Mouse (Mus musculus) testis, adult 2 months (tissue): ENCODE measurements at regions not wholly inside any gene's neighbourhood (a gene's known extent, or its start where the extent isn't known, plus 50 kb on each side); places are given as distances from the start of the nearest gene placed in this dataset.

ENCODE experiments used
- H3K27ac ChIP-seq: fragments of 200-500 bp; 2 replicates; pipeline ENCODE4 v1.5.1; 2012; ENCODE audit warnings: low read depth, low read length; ENCODE audit not compliant: control insufficient read depth, insufficient read depth
- H3K27me3 ChIP-seq: fragments of 200-500 bp; 2 replicates; pipeline ENCODE4 v1.6.1; 2012; ENCODE audit warnings: mild to moderate bottlenecking, low read length, moderate library complexity; ENCODE audit not compliant: control insufficient read depth, insufficient read depth
- H3K36me3 ChIP-seq: fragments of 200-500 bp; 2 replicates; pipeline ENCODE4 v1.6.1; 2012; ENCODE audit warnings: mild to moderate bottlenecking, low read length; ENCODE audit not compliant: control insufficient read depth, insufficient read depth
- H3K4me1 ChIP-seq: fragments of 200-500 bp; 2 replicates; pipeline ENCODE4 v1.6.1; 2012; ENCODE audit warnings: low read length; ENCODE audit not compliant: control insufficient read depth, insufficient read depth
- H3K4me3 ChIP-seq: fragments of 200-500 bp; 2 replicates; pipeline ENCODE4 v1.5.1; 2012; ENCODE audit warnings: low read depth, mild to moderate bottlenecking, low read length, moderate library complexity, mixed read lengths; ENCODE audit not compliant: control insufficient read depth
- CTCF ChIP-seq: fragments of 200-500 bp; IDR thresholded peaks from 2 replicates; pipeline ENCODE4 v1.5.1; 2012; ENCODE audit warnings: low read depth, mild to moderate bottlenecking, inconsistent platforms, low read length, moderate library complexity; ENCODE audit not compliant: control insufficient read depth, insufficient read depth, insufficient replicate concordance
- POLR2A ChIP-seq: fragments of 200-500 bp; IDR thresholded peaks from 2 replicates; pipeline ENCODE4 v1.6.1; 2012; ENCODE audit warnings: low read depth, mild to moderate bottlenecking, inconsistent platforms, low read length, moderate library complexity; ENCODE audit not compliant: control insufficient read depth

GRCm38 (mm10) chr2:75460419-75460818 lies 198.6 kb upstream of the Hnrnpa3 start:
- Histone ChIP-seq H3K27ac (no peak overlapping the region), H3K36me3 (no peaks in the 10 kb centered on the region), H3K4me3 (no peak overlapping the region), H3K27me3 (no peaks in the 10 kb centered on the region), H3K4me1 (no peaks in the 10 kb centered on the region)
- TF ChIP-seq POLR2A (no peak), CTCF (no peak)

- Histone ChIP-seq H3K27me3 (no peaks in the 10 kb centered on the region), H3K27ac (no peak overlapping the region), H3K4me3 (no peak overlapping the region), H3K4me1 (no peaks in the 10 kb centered on the region), H3K36me3 (no peaks in the 10 kb centered on the region)
- TF ChIP-seq POLR2A (no peak), CTCF (no peak)
Observed at GRCm38 (mm10) chr2:75461019-75461418, 198.0 kb upstream of the Hnrnpa3 start.

- H3K27me3 ChIP-seq = no peaks in the 10 kb centered on the region
- no peaks in the 10 kb centered on the region for H3K36me3 ChIP-seq
- no peaks in the 10 kb centered on the region for H3K4me1 ChIP-seq
- no peak overlapping the region for H3K4me3 ChIP-seq
- TF ChIP-seq CTCF (no peak), POLR2A (no peak)
- H3K27ac ChIP-seq = no peak overlapping the region
Observed at GRCm38 (mm10) chr2:75461421-75461991, 197.6 kb upstream of the Hnrnpa3 start.

- H3K4me1 ChIP-seq = no peaks in the 10 kb centered on the region
- TF ChIP-seq POLR2A (no peak), CTCF (no peak)
- H3K4me3 ChIP-seq = no peak overlapping the region
- no peaks in the 10 kb centered on the region for H3K27me3 ChIP-seq
- no peak overlapping the region for H3K27ac ChIP-seq
- no peaks in the 10 kb centered on the region for H3K36me3 ChIP-seq
Observed at GRCm38 (mm10) chr2:75462030-75462671, 196.9 kb upstream of the Hnrnpa3 start.

- Histone ChIP-seq H3K27me3 (no peaks in the 10 kb centered on the region), H3K36me3 (no peaks in the 10 kb centered on the region), H3K4me1 (no peaks in the 10 kb centered on the region), H3K4me3 (no peak overlapping the region), H3K27ac (no peak overlapping the region)
- TF ChIP-seq CTCF (no peak), POLR2A (no peak)
Observed at GRCm38 (mm10) chr2:75463091-75463490, 196.0 kb upstream of the Hnrnpa3 start.

GRCm38 (mm10) chr2:75464429-75464828 lies 194.6 kb upstream of the Hnrnpa3 start:
- TF ChIP-seq POLR2A (no peak), CTCF (no peak)
- H3K4me3 ChIP-seq = no peak overlapping the region
- no peaks in the 10 kb centered on the region for H3K27me3 ChIP-seq
- H3K4me1 ChIP-seq = no peaks in the 10 kb centered on the region
- no peak overlapping the region for H3K27ac ChIP-seq
- no peaks in the 10 kb centered on the region for H3K36me3 ChIP-seq

GRCm38 (mm10) chr2:75468851-75469250 lies 190.2 kb upstream of the Hnrnpa3 start:
- no peak overlapping the region for H3K27ac ChIP-seq
- H3K4me1 ChIP-seq = peaks cover 7% of the 10 kb centered on the region
- no peaks in the 10 kb centered on the region for H3K27me3 ChIP-seq
- TF ChIP-seq POLR2A = no peak
- no peak for TF ChIP-seq CTCF
- no peak overlapping the region for H3K4me3 ChIP-seq
- H3K36me3 ChIP-seq = no peaks in the 10 kb centered on the region
